In the genomic region with DNA sequence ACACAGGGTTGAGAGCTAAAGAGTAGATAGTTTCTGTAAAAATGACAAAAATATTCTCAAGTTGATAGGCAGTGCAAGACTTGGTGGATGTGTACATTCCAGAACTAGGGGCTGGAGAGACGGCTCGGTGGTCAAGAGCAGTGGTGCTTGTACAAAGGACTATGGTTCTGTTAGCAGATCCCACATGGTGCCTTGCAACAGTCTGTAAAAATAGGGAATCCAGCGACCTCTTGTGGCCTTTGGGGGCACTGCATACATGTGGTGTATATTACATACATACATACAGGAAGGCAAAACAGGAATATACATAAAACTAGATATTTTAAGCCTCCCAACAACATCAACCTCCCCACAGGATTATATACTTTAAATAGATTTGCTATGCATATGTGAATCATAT, we compare ENCODE assay signal across 9 mouse cellular contexts. TPM values are rescaled to one million over a fixed set of nuclear protein-coding genes. Genes with fewer than 3 reads are reported as not detected.
DNase-seq lines count a peak whose midpoint lies in the region; ATAC-seq and TF ChIP-seq lines count a peak whose summit lies in the region.
"Had no signal": no experiment of that assay in that cellular context is flagged by ENCODE, and none has a peak within 500 bp of the region (broad histone marks: within the 10 kb centered on the region; RNA-seq: fewer than 3 reads in every experiment).

No protein-coding gene starts in this region.

- no peaks in the 10 kb centered on the region for H3K79me2 ChIP-seq in heart, adult 2 months (replicated peaks; ENCODE audit: control insufficient read depth, insufficient read depth, low read length)

- no peak overlapping the region for H3K9ac ChIP-seq in heart, adult 2 months (ENCODE audit: low read depth, low read length)
- no peak overlapping the region for H3K9ac ChIP-seq in lung, postnatal 0 days (replicated peaks; ENCODE audit: low read depth)

- no peak overlapping the region for H3K27ac ChIP-seq in heart, adult 2 months
- no peak overlapping the region for H3K27ac ChIP-seq in thymus, adult 2 months (ENCODE audit: control insufficient read depth, insufficient read depth, low read length)
- H3K27ac ChIP-seq in lung, postnatal 0 days (ENCODE audit: low read length), result no peak overlapping the region

- intact Hi-C loops in heart, adult 2 months (cut with DNase I), result no loop called here

- ATAC-seq in lung, postnatal 0 days, result no peak
- ATAC-seq in activated CD4-positive, CD25-positive, alpha-beta regulatory T cell, adult 4 months, result no peak
- ATAC-seq: forebrain, embryonic 16.5 days had no signal

- no peak overlapping the region for H3K4me3 ChIP-seq in heart, adult 2 months
- no peak overlapping the region for H3K4me3 ChIP-seq in thymus, adult 2 months (ENCODE audit: control insufficient read depth, insufficient read depth, low read length)
- no peak overlapping the region for H3K4me3 ChIP-seq in lung, postnatal 0 days (ENCODE audit: low read depth, low read length)

- H3K27me3 ChIP-seq in heart, adult 2 months (ENCODE audit: control insufficient read depth, insufficient read depth, low read length), result no peaks in the 10 kb centered on the region
- no peaks in the 10 kb centered on the region for H3K27me3 ChIP-seq in thymus, adult 2 months (ENCODE audit: control insufficient read depth, insufficient read depth, low read length)
- no peaks in the 10 kb centered on the region for H3K27me3 ChIP-seq in lung, postnatal 0 days (replicated peaks; ENCODE audit: insufficient read depth, low read length)

- TF ChIP-seq POLR2A in heart, adult 2 months (IDR thresholded peaks at IDR 0.05; ENCODE audit: insufficient read depth, low read depth, low read length), result no peak
- no peak for TF ChIP-seq POLR2A in thymus, adult 2 months (IDR thresholded peaks at IDR 0.05; ENCODE audit: control insufficient read depth, extremely low read depth, insufficient read depth, low read length, poor library complexity)

- 64% methylated on average over 3 of the region's 3 CpGs for WGBS in heart, adult 2 months
- 65% methylated on average over 3 of the region's 3 CpGs for WGBS in thymus, adult 2 months
- WGBS in lung, postnatal 0 days, result 63% methylated on average over 3 of the region's 3 CpGs

- peak in 1 of 2 experiments; percentile 21 for DNase-seq in heart, adult 2 months
- DNase-seq in heart, adult 9 months (ENCODE audit: low spot score in 2 of 2), result no peak
- peak; percentile 37 for DNase-seq in thymus, adult 2 months
- no peak for DNase-seq in thymus, adult 18-20 months
- peak; percentile 31 for DNase-seq in lung, postnatal 0 days (ENCODE audit: low spot score)
- no peak for DNase-seq in spleen, postnatal 4 days (ENCODE audit: low spot score in 2 of 2)
- no peak for DNase-seq in cerebellum, adult 11-12 months

- no peak for TF ChIP-seq EP300 in heart, adult 2 months (IDR thresholded peaks at IDR 0.05; ENCODE audit: insufficient read depth, low read depth, low read length)
- TF ChIP-seq EP300 in lung, postnatal 0 days (IDR thresholded peaks at IDR 0.05), result no peak

- peaks cover 8% of the 10 kb centered on the region for H3K4me1 ChIP-seq in heart, adult 2 months (ENCODE audit: control insufficient read depth, insufficient read depth, low read length)
- no peaks in the 10 kb centered on the region for H3K4me1 ChIP-seq in thymus, adult 2 months (replicated peaks; ENCODE audit: control insufficient read depth, insufficient read depth, low read length)
- peaks cover 8% of the 10 kb centered on the region; the same call in 1 of the 2 replicates for H3K4me1 ChIP-seq in lung, postnatal 0 days (ENCODE audit: insufficient read depth, low read depth, low read length)

- no peaks in the 10 kb centered on the region for H3K9me3 ChIP-seq in lung, postnatal 0 days (ENCODE audit: low read length)

- H3K36me3 ChIP-seq in heart, adult 2 months (ENCODE audit: control insufficient read depth, insufficient read depth, low read length), result no peaks in the 10 kb centered on the region
- H3K36me3 ChIP-seq in thymus, adult 2 months (ENCODE audit: control insufficient read depth, insufficient read depth, low read length), result no peaks in the 10 kb centered on the region
- H3K36me3 ChIP-seq in lung, postnatal 0 days (ENCODE audit: insufficient read depth, low read length), result no peaks in the 10 kb centered on the region

- H3K4me2 ChIP-seq in lung, postnatal 0 days (replicated peaks; ENCODE audit: low read depth, low read length), result no peak overlapping the region

- peak; percentile 51 for TF ChIP-seq CTCF in heart, adult 2 months (IDR thresholded peaks at IDR 0.05)
- no peak for TF ChIP-seq CTCF in thymus, adult 2 months (IDR thresholded peaks at IDR 0.05; ENCODE audit: borderline replicate concordance, control insufficient read depth, extremely low read depth, insufficient read depth, low read length, poor library complexity)
- TF ChIP-seq CTCF in lung, postnatal 0 days (IDR thresholded peaks at IDR 0.05), result peak; percentile 71

RNA-seq across cellular contexts. Expression of a gene that starts 12.8 kb away (rescaled TPM):
- total RNA-seq in heart, adult 2 months (2021), result 100 to 1,000 TPM in 1 of 2 experiments, 10 to 100 TPM in 1; 99.2 to 109 TPM
- 98.9 and 121 TPM in 2 replicates for polyA plus RNA-seq in heart, adult 2 months (2012; rRNA removed)
- polyA plus RNA-seq in thymus, adult 2 months (2012; rRNA removed), result 72.6 and 78.8 TPM in 2 replicates
- 105 and 107 TPM in 2 replicates for polyA plus RNA-seq in lung, postnatal 0 days (2015; fragmentation: Nextera tagmentation; extraction: Ambion mirVana)
- polyA plus RNA-seq in activated CD4-positive, CD25-positive, alpha-beta regulatory T cell, adult 4 months (2017; shearing (Covaris generic)), result 10 to 100 TPM; 10.2 to 11.2 TPM

RNA-seq across cellular contexts. Expression of a gene that starts 26.0 kb away (rescaled TPM):
- under 1 TPM; 0.32 to 0.65 TPM for total RNA-seq in heart, adult 2 months (2021)
- 0.15 and 0.18 TPM in 2 replicates for polyA plus RNA-seq in heart, adult 2 months (2012; rRNA removed)
- polyA plus RNA-seq in thymus, adult 2 months (2012; rRNA removed), result 0.26 and 0.32 TPM in 2 replicates
- 0.44 and 0.88 TPM in 2 replicates for polyA plus RNA-seq in lung, postnatal 0 days (2015; fragmentation: Nextera tagmentation; extraction: Ambion mirVana)
- under 1 TPM; 0.24 to 0.45 TPM for polyA plus RNA-seq in activated CD4-positive, CD25-positive, alpha-beta regulatory T cell, adult 4 months (2017; shearing (Covaris generic))

RNA-seq across cellular contexts. Expression of a gene that starts 33.6 kb away (rescaled TPM):
- total RNA-seq in heart, adult 2 months (2021), result 10 to 100 TPM; 20.2 to 28.6 TPM
- 112 and 121 TPM in 2 replicates for polyA plus RNA-seq in heart, adult 2 months (2012; rRNA removed)
- polyA plus RNA-seq in thymus, adult 2 months (2012; rRNA removed), result 450 and 565 TPM in 2 replicates
- 30.8 and 44.3 TPM in 2 replicates for polyA plus RNA-seq in lung, postnatal 0 days (2015; fragmentation: Nextera tagmentation; extraction: Ambion mirVana)
- polyA plus RNA-seq in activated CD4-positive, CD25-positive, alpha-beta regulatory T cell, adult 4 months (2017; shearing (Covaris generic)), result 100 to 1,000 TPM in 1 of 2 experiments, 10 to 100 TPM in 1; 98.4 to 147 TPM

RNA-seq across cellular contexts. Expression of a gene that starts 50.6 kb away (rescaled TPM):
- total RNA-seq in heart, adult 2 months (2021), result 10 to 100 TPM; 17.7 to 18.2 TPM
- polyA plus RNA-seq in heart, adult 2 months (2012; rRNA removed), result 21.6 and 23.4 TPM in 2 replicates
- polyA plus RNA-seq in thymus, adult 2 months (2012; rRNA removed), result 100 and 105 TPM in 2 replicates
- 21.3 and 22.5 TPM in 2 replicates for polyA plus RNA-seq in lung, postnatal 0 days (2015; fragmentation: Nextera tagmentation; extraction: Ambion mirVana)
- polyA plus RNA-seq in activated CD4-positive, CD25-positive, alpha-beta regulatory T cell, adult 4 months (2017; shearing (Covaris generic)), result 10 to 100 TPM; 21.3 to 23.3 TPM

RNA-seq across cellular contexts. Expression of a gene that starts 59.7 kb away (rescaled TPM):
- 10 to 100 TPM; 15.2 to 16.0 TPM for total RNA-seq in heart, adult 2 months (2021)
- polyA plus RNA-seq in heart, adult 2 months (2012; rRNA removed), result 15.3 and 20.1 TPM in 2 replicates
- polyA plus RNA-seq in thymus, adult 2 months (2012; rRNA removed), result 8.4 and 10.6 TPM in 2 replicates
- polyA plus RNA-seq in lung, postnatal 0 days (2015; fragmentation: Nextera tagmentation; extraction: Ambion mirVana), result 7.2 and 9.1 TPM in 2 replicates
- polyA plus RNA-seq in activated CD4-positive, CD25-positive, alpha-beta regulatory T cell, adult 4 months (2017; shearing (Covaris generic)), result not detected

Comparison
In these comparisons a context has a peak if more than half of its experiments do, and no peak if none do; other contexts are left out.
1. DNase-seq: peak in thymus, adult 2 months (single experiment) and lung, postnatal 0 days (single experiment); none in heart, adult 9 months (0 of 2), thymus, adult 18-20 months (0 of 2), spleen, postnatal 4 days (0 of 2) and cerebellum, adult 11-12 months (single experiment).